Mouse (Mus musculus): ENCODE results near the gene Pi16.

The Pi16 gene

GRCm38 (mm10) chr17:29304376-29305057 lies 13.0 kb upstream of the Pi16 start:
- no peak for DNase-seq (ENCODE audit: low spot score)

GRCm38 (mm10) chr17:29305058-29305806 lies 12.2 kb upstream of the Pi16 start:
- DNase-seq (ENCODE audit: low spot score), result no peak

- no peak for DNase-seq (ENCODE audit: low spot score)
Observed at GRCm38 (mm10) chr17:29305871-29306270, 11.6 kb upstream of the Pi16 start.

GRCm38 (mm10) chr17:29310056-29310623 lies 7.3 kb upstream of the Pi16 start:
- no peak for DNase-seq (ENCODE audit: low spot score)

- no peak for DNase-seq (ENCODE audit: low spot score)
Observed at GRCm38 (mm10) chr17:29311602-29312001, 5.9 kb upstream of the Pi16 start.

- no peak for DNase-seq (ENCODE audit: low spot score)
Observed at GRCm38 (mm10) chr17:29312082-29312481, 5.4 kb upstream of the Pi16 start.

GRCm38 (mm10) chr17:29313300-29313699 lies 4.2 kb upstream of the Pi16 start:
- no peak for DNase-seq (ENCODE audit: low spot score)

- no peak for DNase-seq (ENCODE audit: low spot score)
Observed at GRCm38 (mm10) chr17:29315672-29316465, 1.6 kb upstream of the Pi16 start.

GRCm38 (mm10) chr17:29316891-29317290 lies 589 bp upstream of the Pi16 start:
- DNase-seq (ENCODE audit: low spot score), result no peak

GRCm38 (mm10) chr17:29318731-29319250 lies 1.3 kb downstream of the Pi16 start:
- no peak for DNase-seq (ENCODE audit: low spot score)

GRCm38 (mm10) chr17:29319476-29319875 lies 2.0 kb downstream of the Pi16 start:
- no peak for DNase-seq (ENCODE audit: low spot score)

- no peak for DNase-seq (ENCODE audit: low spot score)
Observed at GRCm38 (mm10) chr17:29319881-29320639, 2.6 kb downstream of the Pi16 start.

- DNase-seq (ENCODE audit: low spot score), result no peak
Observed at GRCm38 (mm10) chr17:29321765-29322602, 4.5 kb downstream of the Pi16 start.

GRCm38 (mm10) chr17:29322603-29322962 lies 5.1 kb downstream of the Pi16 start:
- no peak for DNase-seq (ENCODE audit: low spot score)

GRCm38 (mm10) chr17:29323625-29324024 lies 6.1 kb downstream of the Pi16 start:
- no peak for DNase-seq (ENCODE audit: low spot score)

GRCm38 (mm10) chr17:29325831-29326230 lies 8.4 kb downstream of the Pi16 start:
- DNase-seq (ENCODE audit: low spot score), result no peak

GRCm38 (mm10) chr17:29326531-29327529 lies 9.3 kb downstream of the Pi16 start:
- no peak for DNase-seq (ENCODE audit: low spot score)

- DNase-seq (ENCODE audit: low spot score), result no peak
Observed at GRCm38 (mm10) chr17:29327691-29328090, 10.2 kb downstream of the Pi16 start.

GRCm38 (mm10) chr17:29330221-29330620 lies 12.7 kb downstream of the Pi16 start:
- no peak for DNase-seq (ENCODE audit: low spot score)

All from urinary bladder, postnatal 10 days (tissue).